Mouse (Mus musculus) testis, adult 2 months (tissue): ENCODE results near the gene Fnbp1. TPM values are rescaled to one million over a fixed set of nuclear protein-coding genes. Genes with fewer than 3 reads are reported as not detected.

Experiments
- H3K27ac ChIP-seq: fragments of 200-500 bp; 2 replicates; pipeline ENCODE4 v1.5.1; 2012; ENCODE audit warnings: low read depth, low read length; ENCODE audit not compliant: control insufficient read depth, insufficient read depth
- H3K27me3 ChIP-seq: fragments of 200-500 bp; 2 replicates; pipeline ENCODE4 v1.6.1; 2012; ENCODE audit warnings: mild to moderate bottlenecking, low read length, moderate library complexity; ENCODE audit not compliant: control insufficient read depth, insufficient read depth
- H3K36me3 ChIP-seq: fragments of 200-500 bp; 2 replicates; pipeline ENCODE4 v1.6.1; 2012; ENCODE audit warnings: mild to moderate bottlenecking, low read length; ENCODE audit not compliant: control insufficient read depth, insufficient read depth
- H3K4me1 ChIP-seq: fragments of 200-500 bp; 2 replicates; pipeline ENCODE4 v1.6.1; 2012; ENCODE audit warnings: low read length; ENCODE audit not compliant: control insufficient read depth, insufficient read depth
- H3K4me3 ChIP-seq: fragments of 200-500 bp; 2 replicates; pipeline ENCODE4 v1.5.1; 2012; ENCODE audit warnings: low read depth, mild to moderate bottlenecking, low read length, moderate library complexity, mixed read lengths; ENCODE audit not compliant: control insufficient read depth
- CTCF ChIP-seq: fragments of 200-500 bp; IDR thresholded peaks from 2 replicates; pipeline ENCODE4 v1.5.1; 2012; ENCODE audit warnings: low read depth, mild to moderate bottlenecking, inconsistent platforms, low read length, moderate library complexity; ENCODE audit not compliant: control insufficient read depth, insufficient read depth, insufficient replicate concordance
- POLR2A ChIP-seq: fragments of 200-500 bp; IDR thresholded peaks from 2 replicates; pipeline ENCODE4 v1.6.1; 2012; ENCODE audit warnings: low read depth, mild to moderate bottlenecking, inconsistent platforms, low read length, moderate library complexity; ENCODE audit not compliant: control insufficient read depth
- polyA plus RNA-seq: library from polyadenylated mRNA; depleted of rRNA; stranded (reverse); fragments of >200 nt; gene quantifications from 2 replicates; pipeline ENCODE4 v1.2.3, GENCODE M21; 2012

Gene Fnbp1
- polyA plus RNA-seq, 1 experiment: 6.3 TPM

- no peak overlapping the region for H3K27ac ChIP-seq
- peaks cover 3% of the 10 kb centered on the region; the same call in 1 of the 2 replicates for H3K36me3 ChIP-seq
- H3K27me3 ChIP-seq: no peaks in the 10 kb centered on the region
- no peak overlapping the region for H3K4me3 ChIP-seq
- TF ChIP-seq CTCF: no peak
- no peak for TF ChIP-seq POLR2A
- H3K4me1 ChIP-seq: no peaks in the 10 kb centered on the region; the same call in 1 of the 2 replicates
Observed at GRCm38 (mm10) chr2:31164841-31165455, 23.1 kb upstream of the Fnbp1 start.

DNA sequence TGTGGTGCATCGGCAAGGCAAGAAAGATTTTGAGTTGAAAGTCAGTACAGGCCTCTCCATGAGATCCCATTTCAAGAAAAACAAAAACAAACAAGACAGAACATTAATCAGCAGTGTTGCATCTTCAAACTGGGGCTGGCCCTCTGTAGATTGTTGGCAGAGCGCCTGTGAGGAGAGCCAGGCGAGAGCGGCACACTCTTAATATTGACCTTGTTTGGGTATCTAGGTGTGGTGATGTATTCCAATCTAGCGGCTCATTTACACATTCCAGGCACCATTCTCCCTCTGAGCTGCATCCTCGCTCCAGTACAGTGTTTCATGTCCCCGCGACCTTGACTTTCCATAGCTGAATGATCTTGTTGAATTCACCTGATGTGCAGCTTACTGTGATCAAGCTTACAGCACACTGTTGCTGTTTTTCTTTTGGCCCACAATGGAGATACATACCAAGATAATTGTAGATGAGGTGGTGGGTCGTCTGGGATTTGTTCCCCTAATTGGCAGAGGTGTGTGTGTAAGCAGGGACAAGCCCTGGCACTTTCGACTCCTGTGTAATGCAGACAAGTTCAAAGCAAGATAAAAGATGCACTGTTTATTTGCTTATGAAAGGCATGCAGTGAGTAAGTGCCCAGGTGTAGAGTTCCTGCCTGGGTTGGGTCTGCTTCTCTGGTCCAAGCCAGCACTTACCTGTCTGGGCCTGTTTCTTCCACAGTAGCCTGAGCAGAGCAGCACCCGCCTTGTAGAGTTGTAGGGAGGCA, 21.7 kb upstream of the Fnbp1 start:
- TF ChIP-seq POLR2A: no peak
- TF ChIP-seq CTCF: no peak
- no peaks in the 10 kb centered on the region for H3K27me3 ChIP-seq
- no peak overlapping the region for H3K27ac ChIP-seq
- peaks cover 2% of the 10 kb centered on the region; the same call in 1 of the 2 replicates for H3K36me3 ChIP-seq
- no peak overlapping the region for H3K4me3 ChIP-seq
- no peaks in the 10 kb centered on the region; the same call in 1 of the 2 replicates for H3K4me1 ChIP-seq

DNA sequence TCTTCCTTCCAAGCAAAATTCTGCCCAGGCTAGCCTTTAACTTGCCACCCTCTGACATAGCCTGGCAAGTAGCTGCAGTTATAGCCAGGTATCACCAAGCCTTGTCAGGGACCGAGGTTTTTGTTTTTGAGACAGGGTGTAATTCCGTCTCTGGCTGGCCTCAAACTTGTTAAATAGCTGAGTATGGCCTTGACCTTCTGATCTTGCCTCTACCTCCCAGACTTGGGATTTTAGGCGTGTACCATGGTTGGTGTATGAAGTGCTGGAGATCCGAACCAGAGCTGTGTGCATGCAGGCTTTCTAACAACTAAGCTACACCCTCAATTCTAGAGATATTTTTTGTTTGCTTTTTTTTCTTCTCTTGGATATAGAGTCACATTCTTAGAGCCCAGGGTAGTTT, 19.8 kb upstream of the Fnbp1 start:
- TF ChIP-seq CTCF: no peak
- no peak for TF ChIP-seq POLR2A
- H3K27ac ChIP-seq: no peak overlapping the region
- no peak overlapping the region for H3K4me3 ChIP-seq

DNA sequence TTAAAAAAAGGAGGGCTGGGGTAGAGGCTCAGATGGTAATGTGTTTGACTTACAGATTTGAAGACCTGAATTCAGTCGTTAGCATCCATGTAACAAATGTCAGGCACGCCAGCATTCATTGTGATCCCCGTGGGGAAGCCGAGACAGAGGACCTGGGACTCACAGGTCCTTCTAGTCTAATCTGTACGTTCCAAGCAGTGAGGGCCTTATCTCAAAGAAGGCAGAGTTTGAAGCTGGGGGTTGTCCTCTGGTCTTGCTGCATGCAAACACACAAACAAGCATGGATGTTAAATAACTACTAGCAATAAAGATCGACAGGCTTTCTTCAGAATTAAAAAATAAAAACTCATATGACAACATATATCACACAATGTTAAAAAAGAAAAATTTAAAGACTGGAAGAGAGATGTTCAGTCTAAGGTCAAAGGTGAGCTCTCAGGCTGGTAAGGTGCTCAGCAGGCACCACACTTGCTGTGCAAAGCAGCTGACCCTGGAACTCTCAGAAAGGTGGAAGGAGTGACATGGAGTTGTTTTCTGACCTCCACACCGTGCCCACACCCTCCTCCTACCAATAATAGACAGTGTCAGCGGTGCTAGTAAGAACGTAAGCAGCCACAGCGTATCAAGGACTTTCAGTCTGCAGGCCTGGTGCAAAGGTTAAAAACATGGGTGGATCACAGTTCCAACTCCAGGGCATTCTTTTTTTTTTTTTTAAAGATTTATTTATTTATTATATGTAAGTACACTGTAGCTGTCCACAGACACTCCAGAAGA, 18.5 kb upstream of the Fnbp1 start:
- Histone ChIP-seq H3K27me3 (no peaks in the 10 kb centered on the region), H3K4me1 (no peaks in the 10 kb centered on the region; the same call in 1 of the 2 replicates), H3K4me3 (no peak overlapping the region), H3K36me3 (no peaks in the 10 kb centered on the region), H3K27ac (no peak overlapping the region)
- no peak for TF ChIP-seq CTCF
- TF ChIP-seq POLR2A: no peak

More for the DNA sequence above, 19.8 kb upstream of the Fnbp1 start:
- Histone ChIP-seq H3K4me1 (no peaks in the 10 kb centered on the region; the same call in 1 of the 2 replicates), H3K27me3 (no peaks in the 10 kb centered on the region), H3K36me3 (no peaks in the 10 kb centered on the region; the same call in 1 of the 2 replicates)

- H3K27me3 ChIP-seq: no peaks in the 10 kb centered on the region
- no peak overlapping the region for H3K4me3 ChIP-seq
- H3K36me3 ChIP-seq: no peaks in the 10 kb centered on the region
- no peak for TF ChIP-seq CTCF
- no peak for TF ChIP-seq POLR2A
- no peak overlapping the region for H3K27ac ChIP-seq
- peaks cover 3% of the 10 kb centered on the region for H3K4me1 ChIP-seq
Observed at GRCm38 (mm10) chr2:31156846-31157245, 15.0 kb upstream of the Fnbp1 start.

DNA sequence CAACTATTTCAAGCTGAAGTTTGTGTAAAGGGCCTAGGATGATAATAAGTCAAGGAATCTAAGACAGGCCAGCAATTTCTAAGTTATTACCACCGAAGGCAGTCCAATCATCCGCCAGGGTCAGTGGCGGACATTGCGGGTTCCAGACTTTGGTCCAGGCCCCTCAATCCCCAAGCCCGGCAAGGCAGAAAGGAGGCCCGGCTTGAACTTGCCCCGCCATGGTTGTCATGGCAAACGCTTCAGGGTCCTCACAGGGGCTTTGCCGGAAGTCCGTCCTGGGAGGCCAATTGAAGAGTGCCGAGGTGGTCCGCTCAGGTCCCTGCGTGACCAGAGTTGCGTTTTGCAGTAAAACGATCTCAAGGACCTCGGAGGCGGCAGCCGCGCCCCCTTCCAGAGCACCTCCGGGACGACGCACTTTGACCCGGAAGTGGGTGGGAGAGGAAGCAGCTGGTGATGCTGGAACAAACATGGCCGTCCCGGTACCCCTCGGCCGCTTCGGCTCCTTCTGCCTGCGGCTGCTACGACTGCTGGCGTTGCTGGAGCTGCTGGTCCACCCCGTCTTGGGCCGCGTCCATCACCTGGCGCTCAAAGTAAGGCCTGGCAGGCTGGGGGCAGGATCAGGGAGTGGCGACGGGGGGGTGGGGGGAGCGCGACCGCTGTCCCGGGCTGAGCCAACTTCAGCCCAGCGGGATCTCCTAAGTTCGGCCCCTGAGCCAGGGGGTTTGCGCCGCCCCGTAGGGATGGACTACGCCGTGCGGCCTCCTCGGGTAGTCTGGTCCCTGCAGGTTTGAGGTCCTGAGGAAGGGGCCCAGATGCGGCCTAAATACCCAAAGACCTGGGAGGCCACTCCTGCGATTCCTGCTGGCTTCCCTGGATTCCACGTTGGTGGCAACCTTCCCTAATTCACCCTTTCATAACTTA, 10.3 kb upstream of the Fnbp1 start, which contains the start of gene Gpr107:
Gene Gpr107, plus strand, starts transcription at position 425 of the 921 bp plus-strand sequence.
- Histone ChIP-seq H3K4me3 (peak within 1 kb of the TSS; percentile 95), H3K4me1 (peaks cover 3% of the 10 kb centered on the region), H3K27ac (peak within 1 kb of the TSS; percentile 74), H3K27me3 (no peaks in the 10 kb centered on the region), H3K36me3 (no peaks in the 10 kb centered on the region)
- TF ChIP-seq POLR2A (peak; percentile 96), CTCF (no peak)
